Mouse (Mus musculus): ENCODE data around the gene Slc29a3. TPM values are rescaled to one million over a fixed set of nuclear protein-coding genes. Genes with fewer than 3 reads are reported as not detected.

Slc29a3 gene
- polyA plus RNA-seq, 1 experiment from 2014 or later, result 11.1 TPM

DNA sequence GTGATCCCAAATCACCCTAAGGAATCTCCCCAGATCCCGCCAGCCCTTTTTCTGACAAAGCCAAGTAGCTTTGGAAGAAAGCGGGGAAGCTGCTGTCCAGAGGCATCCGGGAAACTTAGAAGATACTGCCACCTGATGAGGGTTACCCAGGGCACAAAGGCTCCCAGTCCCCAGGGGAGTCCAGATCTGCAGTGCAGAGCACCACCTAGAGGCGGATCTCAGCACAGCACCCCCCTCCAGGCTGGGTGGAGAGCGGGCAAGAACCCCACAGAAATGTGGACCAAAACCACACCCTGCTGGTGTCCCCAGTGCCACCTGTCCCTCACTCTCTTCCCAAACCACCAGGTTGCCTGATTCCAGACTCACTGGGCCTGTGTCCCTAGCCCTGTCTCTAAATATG is 55.6 kb downstream of the Slc29a3 start:
- no peak for ATAC-seq
- 23% methylated on average over 5 of the region's 5 CpGs for WGBS
- Histone ChIP-seq H3K4me3 (ENCODE audit: low read length) (no peak overlapping the region), H3K4me2 (ENCODE audit: low read length) (no peak overlapping the region), H3K9ac (ENCODE audit: low read depth, low read length) (no peak overlapping the region), H3K27ac (ENCODE audit: low read depth, low read length) (no peak overlapping the region), H3K27me3 (replicated peaks; ENCODE audit: control insufficient read depth, insufficient read depth, low read length) (peaks cover 2% of the 10 kb centered on the region; the same call in 1 of the 2 replicates), H3K9me3 (ENCODE audit: control insufficient read depth, low read length) (no peaks in the 10 kb centered on the region), H3K4me1 (ENCODE audit: control insufficient read depth, insufficient read depth, low read depth, low read length) (no peaks in the 10 kb centered on the region; the same call in 1 of the 2 replicates), H3K36me3 (ENCODE audit: control insufficient read depth, insufficient read depth, low read length) (no peaks in the 10 kb centered on the region)

DNA sequence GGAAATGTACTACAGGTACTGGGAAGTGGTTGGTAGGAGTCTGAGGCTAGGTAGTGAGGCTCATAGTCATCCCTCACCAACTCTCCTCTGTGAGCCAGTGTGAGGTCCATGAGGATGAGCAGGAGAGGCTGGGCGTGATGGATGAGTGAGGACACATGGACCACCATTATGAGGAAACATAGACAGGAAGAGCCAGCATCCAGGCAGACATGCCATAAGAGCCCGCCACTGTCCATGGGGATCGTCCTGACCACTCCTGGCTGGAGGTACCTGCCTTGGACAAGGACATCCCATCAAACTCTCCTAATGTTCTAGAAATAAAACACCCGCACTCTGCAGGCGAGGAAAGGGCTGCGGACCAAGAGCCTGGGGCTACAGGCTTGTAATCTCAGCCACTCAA is 56.2 kb downstream of the Slc29a3 start, which contains the start of gene Cdh23:
TSS of gene Cdh23 (minus strand) at position 101 of the 400 bp plus-strand sequence.
- no peak within 1 kb of the TSS for H3K9ac ChIP-seq (ENCODE audit: low read depth, low read length)
- H3K4me2 ChIP-seq (ENCODE audit: low read length), result no peak within 1 kb of the TSS
- WGBS, result 87% methylated on average over 6 of the region's 6 CpGs
- no peaks in the 10 kb centered on the region for H3K9me3 ChIP-seq (ENCODE audit: control insufficient read depth, low read length)
- H3K36me3 ChIP-seq (ENCODE audit: control insufficient read depth, insufficient read depth, low read length), result no peaks in the 10 kb centered on the region
- ATAC-seq, result no peak
- no peak within 1 kb of the TSS for H3K4me3 ChIP-seq (ENCODE audit: low read length)
- peaks cover 2% of the 10 kb centered on the region; the same call in 1 of the 2 replicates for H3K27me3 ChIP-seq (replicated peaks; ENCODE audit: control insufficient read depth, insufficient read depth, low read length)
- H3K4me1 ChIP-seq (ENCODE audit: control insufficient read depth, insufficient read depth, low read depth, low read length), result peaks cover 4% of the 10 kb centered on the region; the same call in 1 of the 2 replicates
- no peak within 1 kb of the TSS for H3K27ac ChIP-seq (ENCODE audit: low read depth, low read length)

DNA sequence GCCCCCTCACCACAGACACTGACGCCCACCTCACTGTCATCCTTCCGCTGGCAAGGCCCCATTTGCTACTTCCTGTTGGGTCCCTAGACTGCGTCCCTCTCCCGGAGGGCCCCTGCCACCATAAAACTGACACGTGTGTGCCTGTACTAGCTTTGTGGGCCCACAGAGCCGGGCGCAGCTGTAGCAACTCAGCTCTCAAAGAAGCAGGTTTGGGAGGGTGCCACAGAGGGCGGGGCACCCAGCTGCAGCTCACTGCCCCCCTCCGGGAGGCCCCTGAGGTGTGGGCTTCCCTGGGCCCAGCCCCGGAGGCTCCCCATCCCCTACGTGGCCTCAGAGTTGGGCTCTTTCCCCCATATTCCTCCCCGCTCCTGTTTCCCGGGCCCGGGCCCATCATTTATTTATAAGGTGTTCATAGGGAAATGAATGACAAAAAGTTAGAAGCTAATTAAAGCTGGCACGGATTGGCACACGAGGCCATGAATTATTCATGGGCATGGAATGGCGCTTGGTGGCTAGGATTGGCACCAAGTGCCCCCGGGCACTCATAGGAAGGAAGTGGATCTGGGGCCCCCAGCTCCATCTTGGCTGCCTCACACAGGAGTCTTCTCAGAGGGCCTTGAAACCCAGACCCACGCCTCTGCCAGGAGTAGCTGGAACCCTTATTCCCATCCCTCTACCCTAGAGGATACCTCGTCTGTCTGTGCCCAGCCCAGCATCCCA is 60.8 kb downstream of the Slc29a3 start:
- no peak overlapping the region for H3K27ac ChIP-seq (ENCODE audit: low read depth, low read length)
- H3K9ac ChIP-seq (ENCODE audit: low read depth, low read length), result no peak overlapping the region
- H3K4me2 ChIP-seq (ENCODE audit: low read length), result no peak overlapping the region
- H3K4me3 ChIP-seq (ENCODE audit: low read length), result no peak overlapping the region
- 53% methylated on average over 20 of the region's 20 CpGs for WGBS
- H3K9me3 ChIP-seq (ENCODE audit: control insufficient read depth, low read length), result no peaks in the 10 kb centered on the region
- H3K27me3 ChIP-seq (replicated peaks; ENCODE audit: control insufficient read depth, insufficient read depth, low read length), result peaks cover 22% of the 10 kb centered on the region
- ATAC-seq, result peak; percentile 26; the same call in 1 of the 2 replicates
- peaks cover 6% of the 10 kb centered on the region for H3K4me1 ChIP-seq (ENCODE audit: control insufficient read depth, insufficient read depth, low read depth, low read length)
- H3K36me3 ChIP-seq (ENCODE audit: control insufficient read depth, insufficient read depth, low read length), result no peaks in the 10 kb centered on the region

DNA sequence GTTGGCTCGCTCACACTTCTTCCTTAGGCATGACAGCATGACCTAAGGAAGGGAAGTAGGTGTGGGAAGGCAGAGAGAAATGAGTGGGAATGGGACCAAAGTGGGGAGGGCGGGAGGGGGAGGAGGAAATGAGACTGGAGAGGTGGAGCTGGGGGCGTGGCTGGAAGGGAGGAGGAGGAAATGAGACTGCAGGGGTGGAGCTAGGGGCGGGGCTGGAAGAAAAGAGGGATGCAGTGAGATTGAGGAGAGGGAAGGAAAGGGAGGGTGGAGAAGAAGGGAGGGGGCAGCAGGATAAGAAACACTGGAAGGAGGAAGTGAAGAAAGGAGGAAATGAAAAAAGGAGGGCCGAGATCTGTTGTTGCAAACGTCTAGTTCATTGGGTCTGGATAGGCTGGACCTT is 61.6 kb downstream of the Slc29a3 start:
- H3K4me3 ChIP-seq (ENCODE audit: low read length), result no peak overlapping the region
- peaks cover 15% of the 10 kb centered on the region for H3K4me1 ChIP-seq (ENCODE audit: control insufficient read depth, insufficient read depth, low read depth, low read length)
- H3K36me3 ChIP-seq (ENCODE audit: control insufficient read depth, insufficient read depth, low read length), result no peaks in the 10 kb centered on the region
- no peak overlapping the region for H3K27ac ChIP-seq (ENCODE audit: low read depth, low read length)
- H3K27me3 ChIP-seq (replicated peaks; ENCODE audit: control insufficient read depth, insufficient read depth, low read length), result peaks cover 31% of the 10 kb centered on the region
- H3K4me2 ChIP-seq (ENCODE audit: low read length), result no peak overlapping the region
- H3K9me3 ChIP-seq (ENCODE audit: control insufficient read depth, low read length), result no peaks in the 10 kb centered on the region
- H3K9ac ChIP-seq (ENCODE audit: low read depth, low read length), result no peak overlapping the region
- ATAC-seq, result no peak
- WGBS, result 54% methylated on average over 6 of the region's 6 CpGs

DNA sequence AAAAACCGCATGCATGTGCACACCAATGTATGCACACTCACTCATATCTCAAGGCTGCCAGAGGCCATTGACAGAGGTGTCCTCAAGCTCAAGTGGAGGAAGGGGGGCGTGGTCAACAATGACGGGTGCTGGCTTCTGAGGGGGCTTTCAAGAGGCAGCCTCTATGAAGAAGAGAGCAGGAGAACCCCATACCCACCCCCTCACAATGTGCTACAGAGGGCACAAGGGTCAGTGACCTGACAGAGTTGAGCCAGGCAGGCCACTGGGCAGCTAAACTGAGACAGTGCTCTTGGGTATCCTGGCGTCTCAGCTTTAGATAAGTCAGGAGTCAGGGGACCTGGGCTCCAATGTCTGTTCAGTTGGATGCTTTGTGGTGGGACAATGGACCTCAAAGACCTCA is 63.2 kb downstream of the Slc29a3 start:
- Histone ChIP-seq H3K4me2 (ENCODE audit: low read length) (no peak overlapping the region), H3K9ac (ENCODE audit: low read depth, low read length) (no peak overlapping the region), H3K36me3 (ENCODE audit: control insufficient read depth, insufficient read depth, low read length) (no peaks in the 10 kb centered on the region), H3K4me3 (ENCODE audit: low read length) (no peak overlapping the region), H3K27me3 (replicated peaks; ENCODE audit: control insufficient read depth, insufficient read depth, low read length) (peaks cover 44% of the 10 kb centered on the region), H3K27ac (ENCODE audit: low read depth, low read length) (no peak overlapping the region), H3K4me1 (ENCODE audit: control insufficient read depth, insufficient read depth, low read depth, low read length) (peaks cover 17% of the 10 kb centered on the region), H3K9me3 (ENCODE audit: control insufficient read depth, low read length) (no peaks in the 10 kb centered on the region)
- ATAC-seq, result no peak
- 83% methylated on average over 4 of the region's 4 CpGs for WGBS

DNA sequence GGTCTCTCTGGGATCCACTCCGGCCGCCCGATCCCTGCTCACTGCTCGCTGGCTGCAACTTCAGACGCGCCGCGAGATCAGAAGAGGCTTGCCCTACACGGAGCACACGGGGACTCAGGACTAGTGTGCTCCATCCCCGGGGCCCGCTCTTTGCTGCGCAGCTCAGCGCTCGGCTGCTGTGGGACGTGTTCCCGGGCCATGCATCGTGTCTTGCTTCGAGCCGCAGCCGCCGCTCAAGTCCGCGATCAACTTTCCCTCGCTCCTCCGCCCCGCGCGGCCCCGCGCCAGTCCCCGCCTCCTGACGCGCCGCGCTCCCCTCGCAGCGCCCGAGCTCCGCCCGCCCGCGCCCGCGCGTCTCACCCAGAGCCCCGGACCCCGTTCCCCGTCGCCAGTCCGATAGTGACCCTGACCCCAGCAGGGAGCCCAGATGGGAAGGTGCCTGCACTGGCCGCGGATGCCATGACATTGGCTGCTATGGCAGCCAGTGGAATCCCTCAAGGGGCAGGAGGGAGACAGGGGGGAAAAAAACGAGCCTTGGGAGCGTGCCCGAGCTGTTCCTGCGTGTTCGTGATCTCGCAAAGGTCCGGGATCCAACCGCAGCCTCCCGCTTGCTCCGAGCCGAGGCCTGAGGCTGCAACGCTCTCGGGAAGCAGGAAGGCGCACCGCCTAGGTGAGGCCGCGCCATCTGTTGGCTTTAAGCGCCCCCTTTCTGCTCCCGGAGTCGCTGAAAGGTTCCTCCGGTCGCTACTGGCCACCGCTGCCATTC is 65.4 kb downstream of the Slc29a3 start:
- H3K36me3 ChIP-seq (ENCODE audit: control insufficient read depth, insufficient read depth, low read length), result no peaks in the 10 kb centered on the region
- peaks cover 50% of the 10 kb centered on the region for H3K27me3 ChIP-seq (replicated peaks; ENCODE audit: control insufficient read depth, insufficient read depth, low read length)
- no peak overlapping the region; the same call in 1 of the 2 replicates for H3K27ac ChIP-seq (ENCODE audit: low read depth, low read length)
- under 1% methylated on average over 71 of the region's 76 CpGs for WGBS
- peak overlapping the region; percentile 68 for H3K9ac ChIP-seq (ENCODE audit: low read depth, low read length)
- peak; percentile 87 for ATAC-seq
- peak overlapping the region; percentile 58 for H3K4me3 ChIP-seq (ENCODE audit: low read length)
- H3K4me1 ChIP-seq (ENCODE audit: control insufficient read depth, insufficient read depth, low read depth, low read length), result peaks cover 17% of the 10 kb centered on the region
- no peaks in the 10 kb centered on the region for H3K9me3 ChIP-seq (ENCODE audit: control insufficient read depth, low read length)
- H3K4me2 ChIP-seq (ENCODE audit: low read length), result peak overlapping the region; percentile 98

DNA sequence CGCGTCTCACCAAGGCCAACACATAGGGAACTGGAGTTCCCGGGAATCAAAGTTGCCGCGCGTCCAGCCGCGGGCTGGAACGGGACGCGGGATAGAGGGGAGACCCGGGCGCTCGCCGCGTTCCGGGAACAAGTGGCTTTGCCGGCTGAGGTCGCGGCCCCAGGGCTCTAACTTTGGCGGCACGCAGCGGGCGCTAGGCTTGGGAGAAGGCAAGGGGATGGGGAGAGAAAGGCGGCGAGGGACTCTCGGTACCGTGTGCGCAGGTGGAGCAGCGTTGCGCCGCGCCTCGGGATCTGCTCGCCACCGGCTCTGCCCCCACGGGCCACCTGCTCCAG is 66.0 kb downstream of the Slc29a3 start:
- no peaks in the 10 kb centered on the region for H3K36me3 ChIP-seq (ENCODE audit: control insufficient read depth, insufficient read depth, low read length)
- no peak overlapping the region for H3K27ac ChIP-seq (ENCODE audit: low read depth, low read length)
- ATAC-seq, result no peak
- H3K9me3 ChIP-seq (ENCODE audit: control insufficient read depth, low read length), result no peaks in the 10 kb centered on the region
- peak overlapping the region; percentile 68 for H3K9ac ChIP-seq (ENCODE audit: low read depth, low read length)
- peak overlapping the region; percentile 58 for H3K4me3 ChIP-seq (ENCODE audit: low read length)
- peak overlapping the region; percentile 98 for H3K4me2 ChIP-seq (ENCODE audit: low read length)
- peaks cover 50% of the 10 kb centered on the region for H3K27me3 ChIP-seq (replicated peaks; ENCODE audit: control insufficient read depth, insufficient read depth, low read length)
- WGBS, result 0% methylated on average over 31 of the region's 37 CpGs
- peaks cover 15% of the 10 kb centered on the region for H3K4me1 ChIP-seq (ENCODE audit: control insufficient read depth, insufficient read depth, low read depth, low read length)

DNA sequence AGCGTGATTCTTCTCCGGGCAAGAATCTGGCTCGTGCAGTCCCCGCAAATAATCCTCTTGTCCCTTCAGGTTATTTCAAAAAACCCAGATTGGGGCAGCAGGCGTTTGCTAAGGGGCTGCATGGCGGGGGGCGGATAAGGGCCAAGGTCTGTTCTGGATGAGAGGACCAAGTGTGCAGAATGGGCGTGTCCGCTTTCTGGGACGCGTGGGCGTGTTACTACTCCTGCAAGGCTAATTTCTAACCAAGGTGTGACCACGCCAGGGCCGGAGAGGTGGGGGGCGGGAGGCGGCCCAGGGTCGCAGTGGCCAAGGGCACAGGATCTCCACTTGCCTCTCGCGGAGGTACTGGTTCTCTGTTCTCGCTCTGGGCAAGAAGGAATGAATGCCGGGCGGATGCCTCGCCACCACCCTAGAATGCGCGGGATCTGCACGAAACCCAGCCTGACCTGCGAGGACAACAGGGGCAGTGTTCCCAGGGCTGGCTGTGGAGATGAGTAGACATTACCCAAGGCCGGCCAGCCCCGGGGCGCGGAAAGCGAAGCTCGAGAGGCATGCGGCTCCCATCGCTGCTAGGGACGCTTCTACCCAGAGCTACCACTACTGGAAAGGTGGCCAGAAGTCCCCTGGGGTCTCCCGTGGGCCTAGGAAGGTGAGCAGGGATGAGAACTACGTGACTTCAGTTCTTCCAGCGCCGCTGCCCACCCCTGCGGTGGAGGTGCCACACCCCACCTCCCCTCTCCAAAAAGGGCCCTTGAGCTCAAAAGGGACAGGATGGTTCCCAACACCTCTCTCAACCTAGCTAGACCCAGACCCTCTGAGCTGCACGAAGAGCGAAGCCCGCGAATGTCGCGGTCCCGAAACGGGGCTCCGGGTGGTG is 66.6 kb downstream of the Slc29a3 start:
- Histone ChIP-seq H3K9ac (ENCODE audit: low read depth, low read length) (peak overlapping the region; percentile 68; the same call in 1 of the 2 replicates), H3K9me3 (ENCODE audit: control insufficient read depth, low read length) (no peaks in the 10 kb centered on the region), H3K27ac (ENCODE audit: low read depth, low read length) (no peak overlapping the region), H3K4me2 (ENCODE audit: low read length) (peak overlapping the region; percentile 98), H3K27me3 (replicated peaks; ENCODE audit: control insufficient read depth, insufficient read depth, low read length) (peaks cover 50% of the 10 kb centered on the region), H3K4me1 (ENCODE audit: control insufficient read depth, insufficient read depth, low read depth, low read length) (peaks cover 12% of the 10 kb centered on the region), H3K4me3 (ENCODE audit: low read length) (peak overlapping the region; percentile 58), H3K36me3 (ENCODE audit: control insufficient read depth, insufficient read depth, low read length) (no peaks in the 10 kb centered on the region)
- 9% methylated on average over 50 of the region's 50 CpGs for whole genome bisulfite sequencing
- no peak for ATAC-seq

All from hindbrain, embryonic 16.5 days (tissue).